In the genomic region with DNA sequence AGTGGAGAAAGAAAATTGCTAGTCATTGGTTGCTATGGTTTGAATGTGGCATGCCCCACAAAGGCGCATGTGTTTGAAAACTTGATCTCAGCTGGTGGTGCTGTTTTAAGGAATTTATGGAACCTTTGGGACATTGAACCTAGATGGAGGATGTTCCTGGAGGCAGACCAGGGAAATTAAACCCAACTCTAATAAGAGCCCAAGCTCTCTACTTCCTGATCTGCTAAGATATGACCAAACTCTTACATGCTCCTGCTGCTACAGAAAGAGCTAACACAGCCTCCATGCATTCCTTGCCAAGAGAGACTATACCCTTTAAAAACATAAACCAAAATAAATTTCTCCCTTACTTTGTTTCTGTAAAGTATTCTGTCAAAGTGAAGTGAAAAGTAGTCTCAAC, we compare ENCODE assay signal across 21 mouse cellular contexts.
A peak's percentile ranks its signal among the peaks of the same experiment; 100 is the strongest.
DNase-seq lines count a peak whose midpoint lies in the region; ATAC-seq and TF ChIP-seq lines count a peak whose summit lies in the region.
"Had no signal": no experiment of that assay in that cellular context is flagged by ENCODE, and none has a peak within 500 bp of the region (broad histone marks: within the 10 kb centered on the region; RNA-seq: fewer than 3 reads in every experiment).

No protein-coding gene starts in this region.

- TF ChIP-seq POLR2A in limb, embryonic 14.5 days (IDR thresholded peaks at IDR 0.05; ENCODE audit: borderline replicate concordance, extremely low read depth, insufficient read depth, insufficient read length), result no peak

- no peak overlapping the region for H3K4me3 ChIP-seq in embryonic facial prominence, embryonic 14.5 days (ENCODE audit: low read depth, low read length)
- H3K4me3 ChIP-seq in embryonic facial prominence, embryonic 10.5 days, result no peak overlapping the region
- H3K4me3 ChIP-seq in limb, embryonic 13.5 days, result no peak overlapping the region
- H3K4me3 ChIP-seq in limb, embryonic 10.5 days, result no peak overlapping the region
- H3K4me3 ChIP-seq in limb, embryonic 14.5 days (replicated peaks; ENCODE audit: low read length), result no peak overlapping the region
- H3K4me3 ChIP-seq in hindbrain, embryonic 10.5 days, result no peak overlapping the region

- DNase-seq in embryonic facial prominence, embryonic 14.5 days (ENCODE audit: low spot score), result peak; percentile 2
- DNase-seq in embryonic facial prominence, embryonic 10.5 days (ENCODE audit: low spot score), result no peak
- DNase-seq in limb, embryonic 10.5 days (ENCODE audit: low spot score), result no peak
- peak; percentile 29 for DNase-seq in limb, embryonic 14.5 days (ENCODE audit: low spot score)
- DNase-seq in hindbrain, embryonic 10.5 days (ENCODE audit: low spot score), result no peak
- DNase-seq: adrenal gland, adult 2 months; adrenal gland, adult 8-10 months; adrenal gland, postnatal 10 days; adrenal gland, postnatal 14 days; adrenal gland, postnatal 25 days; adrenal gland, postnatal 36 days; B cell, adult 2 months; cerebellum, adult 11 months; cerebellum, adult 11-12 months; cerebellum, adult 18-20 months had no signal

- no peak overlapping the region for H3K9ac ChIP-seq in embryonic facial prominence, embryonic 14.5 days (ENCODE audit: low read depth, low read length)
- no peak overlapping the region for H3K9ac ChIP-seq in limb, embryonic 13.5 days
- H3K9ac ChIP-seq in limb, embryonic 14.5 days (ENCODE audit: low read depth, low read length, severe bottlenecking), result no peak overlapping the region

- H3K4me1 ChIP-seq in embryonic facial prominence, embryonic 14.5 days (ENCODE audit: control insufficient read depth, insufficient read depth, low read length), result no peaks in the 10 kb centered on the region
- H3K4me1 ChIP-seq in embryonic facial prominence, embryonic 10.5 days, result no peaks in the 10 kb centered on the region
- H3K4me1 ChIP-seq in limb, embryonic 13.5 days, result no peaks in the 10 kb centered on the region
- no peaks in the 10 kb centered on the region for H3K4me1 ChIP-seq in limb, embryonic 10.5 days
- H3K4me1 ChIP-seq in limb, embryonic 14.5 days (ENCODE audit: control insufficient read depth, insufficient read depth, low read length), result no peaks in the 10 kb centered on the region
- H3K4me1 ChIP-seq in hindbrain, embryonic 10.5 days (replicated peaks), result no peaks in the 10 kb centered on the region

- H3K36me3 ChIP-seq in embryonic facial prominence, embryonic 14.5 days (ENCODE audit: control insufficient read depth, insufficient read depth, low read length), result no peaks in the 10 kb centered on the region
- no peaks in the 10 kb centered on the region for H3K36me3 ChIP-seq in embryonic facial prominence, embryonic 10.5 days (replicated peaks)
- H3K36me3 ChIP-seq in limb, embryonic 13.5 days, result no peaks in the 10 kb centered on the region
- no peaks in the 10 kb centered on the region for H3K36me3 ChIP-seq in limb, embryonic 10.5 days
- H3K36me3 ChIP-seq in limb, embryonic 14.5 days (ENCODE audit: control insufficient read depth, insufficient read depth, low read length), result no peaks in the 10 kb centered on the region
- no peaks in the 10 kb centered on the region for H3K36me3 ChIP-seq in hindbrain, embryonic 10.5 days
- H3K36me3 ChIP-seq: G1E had no signal

- H3K27ac ChIP-seq in embryonic facial prominence, embryonic 14.5 days (replicated peaks; ENCODE audit: low read depth, low read length), result no peak overlapping the region
- no peak overlapping the region for H3K27ac ChIP-seq in embryonic facial prominence, embryonic 10.5 days (replicated peaks)
- H3K27ac ChIP-seq in limb, embryonic 13.5 days, result no peak overlapping the region
- no peak overlapping the region for H3K27ac ChIP-seq in limb, embryonic 10.5 days
- no peak overlapping the region for H3K27ac ChIP-seq in limb, embryonic 14.5 days (replicated peaks; ENCODE audit: low read depth, low read length)
- H3K27ac ChIP-seq in hindbrain, embryonic 10.5 days, result no peak overlapping the region

- H3K4me2 ChIP-seq in embryonic facial prominence, embryonic 14.5 days (ENCODE audit: low read depth, low read length), result no peak overlapping the region
- no peak overlapping the region for H3K4me2 ChIP-seq in limb, embryonic 13.5 days (replicated peaks)
- H3K4me2 ChIP-seq in limb, embryonic 14.5 days (replicated peaks; ENCODE audit: low read depth, low read length, severe bottlenecking), result no peak overlapping the region

- H3K27me3 ChIP-seq in embryonic facial prominence, embryonic 14.5 days (replicated peaks; ENCODE audit: control insufficient read depth, insufficient read depth, low read length), result peaks cover 13% of the 10 kb centered on the region
- H3K27me3 ChIP-seq in embryonic facial prominence, embryonic 10.5 days (replicated peaks; ENCODE audit: low read depth, poor library complexity, severe bottlenecking), result peaks cover 47% of the 10 kb centered on the region
- peaks cover 4% of the 10 kb centered on the region; the same call in 1 of the 2 replicates for H3K27me3 ChIP-seq in limb, embryonic 13.5 days
- peaks cover 79% of the 10 kb centered on the region for H3K27me3 ChIP-seq in limb, embryonic 10.5 days (ENCODE audit: low read depth, poor library complexity, severe bottlenecking)
- H3K27me3 ChIP-seq in limb, embryonic 14.5 days (ENCODE audit: control insufficient read depth, insufficient read depth, low read length), result no peaks in the 10 kb centered on the region; the same call in 1 of the 2 replicates
- peaks cover 7% of the 10 kb centered on the region; the same call in 1 of the 2 replicates for H3K27me3 ChIP-seq in hindbrain, embryonic 10.5 days (ENCODE audit: insufficient read depth, poor library complexity, severe bottlenecking)
- H3K27me3 ChIP-seq: CH12.LX had no signal

- no peak for ATAC-seq in embryonic facial prominence, embryonic 14.5 days (ENCODE audit: low read depth)
- ATAC-seq in limb, embryonic 13.5 days (ENCODE audit: low FRiP score, low read depth), result peak; percentile 66; the same call in 1 of the 2 replicates
- peak; percentile 73 for ATAC-seq in limb, embryonic 14.5 days (ENCODE audit: low FRiP score, low read depth)
- ATAC-seq: activated CD4-positive, CD25-positive, alpha-beta regulatory T cell, adult 4 months; CD4-positive, CD25-positive, alpha-beta regulatory T cell, adult 4 months; Patski had no signal

- 92% methylated on average over 1 of the region's 1 CpGs for WGBS in embryonic facial prominence, embryonic 14.5 days
- WGBS in embryonic facial prominence, embryonic 10.5 days, result 85% methylated on average over 1 of the region's 1 CpGs
- WGBS in limb, embryonic 13.5 days, result 52% methylated on average over 1 of the region's 1 CpGs
- WGBS in limb, embryonic 10.5 days, result 94% methylated on average over 1 of the region's 1 CpGs
- 71% methylated on average over 1 of the region's 1 CpGs for WGBS in limb, embryonic 14.5 days
- 92% methylated on average over 1 of the region's 1 CpGs for WGBS in hindbrain, embryonic 10.5 days

- no peaks in the 10 kb centered on the region for H3K9me3 ChIP-seq in embryonic facial prominence, embryonic 14.5 days (ENCODE audit: control insufficient read depth, low read length)
- no peaks in the 10 kb centered on the region for H3K9me3 ChIP-seq in embryonic facial prominence, embryonic 10.5 days
- H3K9me3 ChIP-seq in limb, embryonic 13.5 days, result no peaks in the 10 kb centered on the region
- H3K9me3 ChIP-seq in limb, embryonic 10.5 days (replicated peaks), result no peaks in the 10 kb centered on the region
- H3K9me3 ChIP-seq in limb, embryonic 14.5 days (ENCODE audit: control insufficient read depth, low read length), result no peaks in the 10 kb centered on the region
- no peaks in the 10 kb centered on the region for H3K9me3 ChIP-seq in hindbrain, embryonic 10.5 days
- H3K9me3 ChIP-seq: G1E had no signal

Comparison
In these comparisons a context has a peak if more than half of its experiments do, and no peak if none do; other contexts are left out.
1. DNase-seq: peak in embryonic facial prominence, embryonic 14.5 days (single experiment) and limb, embryonic 14.5 days (single experiment); none in embryonic facial prominence, embryonic 10.5 days (single experiment), limb, embryonic 10.5 days (single experiment) and hindbrain, embryonic 10.5 days (single experiment).